Mouse (Mus musculus): ENCODE results near the gene C1ql1. TPM values are rescaled to one million over a fixed set of nuclear protein-coding genes. Genes with fewer than 3 reads are reported as not detected.

The C1ql1 gene
- 2.5 and 3.0 TPM in 2 replicates for polyA plus RNA-seq (2015; fragmentation: Nextera tagmentation; extraction: Ambion mirVana)

GRCm38 (mm10) chr11:102946265-102946991 is at the start of gene C1ql1:
TSS of gene C1ql1 (minus strand) at chr11:102946688.
- Histone ChIP-seq H3K4me1 (ENCODE audit: insufficient read depth, low read length) (peaks cover 38% of the 10 kb centered on the region), H3K36me3 (ENCODE audit: insufficient read depth, low read length) (no peaks in the 10 kb centered on the region), H3K9me3 (ENCODE audit: low read length) (no peaks in the 10 kb centered on the region), H3K4me3 (ENCODE audit: low read length) (peak within 1 kb of the TSS; percentile 45), H3K27me3 (ENCODE audit: insufficient read depth, low read length) (peaks cover 90% of the 10 kb centered on the region), H3K9ac (replicated peaks; ENCODE audit: low read length) (peak within 1 kb of the TSS; percentile 56), H3K4me2 (replicated peaks; ENCODE audit: low read depth, low read length) (peak within 1 kb of the TSS; percentile 68), H3K27ac (ENCODE audit: low read length) (no peak within 1 kb of the TSS)
- under 1% methylated on average over 72 of the region's 87 CpGs for WGBS
- peak; percentile 92 for ATAC-seq (ENCODE audit: low FRiP score, low TSS enrichment)

GRCm38 (mm10) chr11:102994952-102995351 is 48.5 kb upstream of the C1ql1 start:
- ATAC-seq (ENCODE audit: low FRiP score, low TSS enrichment) = no peak
- no peak overlapping the region for H3K4me3 ChIP-seq (ENCODE audit: low read length)
- 56% methylated on average over 18 of the region's 18 CpGs for WGBS
- no peaks in the 10 kb centered on the region for H3K9me3 ChIP-seq (ENCODE audit: low read length)
- H3K27me3 ChIP-seq (ENCODE audit: insufficient read depth, low read length) = peaks cover 19% of the 10 kb centered on the region
- no peak overlapping the region for H3K27ac ChIP-seq (ENCODE audit: low read length)
- peaks cover 57% of the 10 kb centered on the region for H3K36me3 ChIP-seq (ENCODE audit: insufficient read depth, low read length)
- no peak overlapping the region for H3K9ac ChIP-seq (replicated peaks; ENCODE audit: low read length)
- peaks cover 23% of the 10 kb centered on the region for H3K4me1 ChIP-seq (ENCODE audit: insufficient read depth, low read length)
- H3K4me2 ChIP-seq (replicated peaks; ENCODE audit: low read depth, low read length) = no peak overlapping the region

- peaks cover 31% of the 10 kb centered on the region for H3K27me3 ChIP-seq (ENCODE audit: insufficient read depth, low read length)
- no peak for ATAC-seq (ENCODE audit: low FRiP score, low TSS enrichment)
- 58% methylated on average over 17 of the region's 17 CpGs for WGBS
- H3K9me3 ChIP-seq (ENCODE audit: low read length) = no peaks in the 10 kb centered on the region
- no peak overlapping the region for H3K4me2 ChIP-seq (replicated peaks; ENCODE audit: low read depth, low read length)
- no peak overlapping the region for H3K4me3 ChIP-seq (ENCODE audit: low read length)
- peaks cover 30% of the 10 kb centered on the region for H3K4me1 ChIP-seq (ENCODE audit: insufficient read depth, low read length)
- no peak overlapping the region for H3K27ac ChIP-seq (ENCODE audit: low read length)
- peaks cover 42% of the 10 kb centered on the region for H3K36me3 ChIP-seq (ENCODE audit: insufficient read depth, low read length)
- no peak overlapping the region for H3K9ac ChIP-seq (replicated peaks; ENCODE audit: low read length)
Measured at GRCm38 (mm10) chr11:102993420-102994029, 47.0 kb upstream of the C1ql1 start.

GRCm38 (mm10) chr11:102992940-102993339 is 46.5 kb upstream of the C1ql1 start:
- H3K9me3 ChIP-seq (ENCODE audit: low read length) = no peaks in the 10 kb centered on the region
- H3K4me3 ChIP-seq (ENCODE audit: low read length) = no peak overlapping the region
- H3K27me3 ChIP-seq (ENCODE audit: insufficient read depth, low read length) = peaks cover 31% of the 10 kb centered on the region
- peaks cover 37% of the 10 kb centered on the region for H3K36me3 ChIP-seq (ENCODE audit: insufficient read depth, low read length)
- H3K9ac ChIP-seq (replicated peaks; ENCODE audit: low read length) = no peak overlapping the region
- peak; percentile 49; the same call in 1 of the 2 replicates for ATAC-seq (ENCODE audit: low FRiP score, low TSS enrichment)
- H3K27ac ChIP-seq (ENCODE audit: low read length) = no peak overlapping the region
- H3K4me1 ChIP-seq (ENCODE audit: insufficient read depth, low read length) = peaks cover 30% of the 10 kb centered on the region
- no peak overlapping the region for H3K4me2 ChIP-seq (replicated peaks; ENCODE audit: low read depth, low read length)
- WGBS = 10% methylated on average over 5 of the region's 5 CpGs

GRCm38 (mm10) chr11:102991681-102992080 is 45.2 kb upstream of the C1ql1 start:
- ATAC-seq (ENCODE audit: low FRiP score, low TSS enrichment) = peak; percentile 36; the same call in 1 of the 2 replicates
- H3K9ac ChIP-seq (replicated peaks; ENCODE audit: low read length) = peak overlapping the region; percentile 55
- H3K4me2 ChIP-seq (replicated peaks; ENCODE audit: low read depth, low read length) = peak overlapping the region; percentile 52
- 2% methylated on average over 16 of the region's 16 CpGs for WGBS
- no peaks in the 10 kb centered on the region for H3K9me3 ChIP-seq (ENCODE audit: low read length)
- H3K4me1 ChIP-seq (ENCODE audit: insufficient read depth, low read length) = peaks cover 30% of the 10 kb centered on the region
- peaks cover 27% of the 10 kb centered on the region for H3K36me3 ChIP-seq (ENCODE audit: insufficient read depth, low read length)
- H3K27ac ChIP-seq (ENCODE audit: low read length) = no peak overlapping the region
- peak overlapping the region; percentile 33 for H3K4me3 ChIP-seq (ENCODE audit: low read length)
- peaks cover 31% of the 10 kb centered on the region for H3K27me3 ChIP-seq (ENCODE audit: insufficient read depth, low read length)

GRCm38 (mm10) chr11:102990152-102990663 is 43.7 kb upstream of the C1ql1 start:
- Histone ChIP-seq H3K9me3 (ENCODE audit: low read length) (no peaks in the 10 kb centered on the region), H3K4me3 (ENCODE audit: low read length) (peak overlapping the region; percentile 49), H3K27ac (ENCODE audit: low read length) (no peak overlapping the region), H3K4me2 (replicated peaks; ENCODE audit: low read depth, low read length) (peak overlapping the region; percentile 79), H3K4me1 (ENCODE audit: insufficient read depth, low read length) (peaks cover 26% of the 10 kb centered on the region), H3K36me3 (ENCODE audit: insufficient read depth, low read length) (peaks cover 13% of the 10 kb centered on the region), H3K27me3 (ENCODE audit: insufficient read depth, low read length) (peaks cover 31% of the 10 kb centered on the region), H3K9ac (replicated peaks; ENCODE audit: low read length) (peak overlapping the region; percentile 52)
- ATAC-seq (ENCODE audit: low FRiP score, low TSS enrichment) = no peak
- WGBS = under 1% methylated on average over 29 of the region's 29 CpGs

- 5% methylated on average over 28 of the region's 28 CpGs for WGBS
- peak overlapping the region; percentile 49 for H3K4me3 ChIP-seq (ENCODE audit: low read length)
- no peak overlapping the region for H3K27ac ChIP-seq (ENCODE audit: low read length)
- peaks cover 8% of the 10 kb centered on the region for H3K36me3 ChIP-seq (ENCODE audit: insufficient read depth, low read length)
- no peak for ATAC-seq (ENCODE audit: low FRiP score, low TSS enrichment)
- peak overlapping the region; percentile 52 for H3K9ac ChIP-seq (replicated peaks; ENCODE audit: low read length)
- H3K9me3 ChIP-seq (ENCODE audit: low read length) = no peaks in the 10 kb centered on the region
- peaks cover 23% of the 10 kb centered on the region for H3K4me1 ChIP-seq (ENCODE audit: insufficient read depth, low read length)
- H3K4me2 ChIP-seq (replicated peaks; ENCODE audit: low read depth, low read length) = peak overlapping the region; percentile 79
- H3K27me3 ChIP-seq (ENCODE audit: insufficient read depth, low read length) = peaks cover 31% of the 10 kb centered on the region
Measured at GRCm38 (mm10) chr11:102989641-102990151, 43.2 kb upstream of the C1ql1 start.

- whole genome bisulfite sequencing = 35% methylated on average over 5 of the region's 6 CpGs
- no peaks in the 10 kb centered on the region for H3K36me3 ChIP-seq (ENCODE audit: insufficient read depth, low read length)
- H3K9me3 ChIP-seq (ENCODE audit: low read length) = no peaks in the 10 kb centered on the region
- no peak overlapping the region for H3K4me2 ChIP-seq (replicated peaks; ENCODE audit: low read depth, low read length)
- no peak overlapping the region for H3K9ac ChIP-seq (replicated peaks; ENCODE audit: low read length)
- H3K27me3 ChIP-seq (ENCODE audit: insufficient read depth, low read length) = peaks cover 11% of the 10 kb centered on the region
- H3K4me3 ChIP-seq (ENCODE audit: low read length) = no peak overlapping the region
- no peak overlapping the region for H3K27ac ChIP-seq (ENCODE audit: low read length)
- H3K4me1 ChIP-seq (ENCODE audit: insufficient read depth, low read length) = peaks cover 9% of the 10 kb centered on the region
- ATAC-seq (ENCODE audit: low FRiP score, low TSS enrichment) = no peak
Measured at GRCm38 (mm10) chr11:102985160-102985559, 38.7 kb upstream of the C1ql1 start.

GRCm38 (mm10) chr11:102984615-102985014 is 38.1 kb upstream of the C1ql1 start:
- 55% methylated on average over 4 of the region's 4 CpGs for WGBS
- Histone ChIP-seq H3K4me3 (ENCODE audit: low read length) (no peak overlapping the region), H3K27me3 (ENCODE audit: insufficient read depth, low read length) (peaks cover 11% of the 10 kb centered on the region), H3K9me3 (ENCODE audit: low read length) (no peaks in the 10 kb centered on the region), H3K9ac (replicated peaks; ENCODE audit: low read length) (no peak overlapping the region), H3K27ac (ENCODE audit: low read length) (no peak overlapping the region), H3K4me2 (replicated peaks; ENCODE audit: low read depth, low read length) (no peak overlapping the region), H3K4me1 (ENCODE audit: insufficient read depth, low read length) (peaks cover 4% of the 10 kb centered on the region), H3K36me3 (ENCODE audit: insufficient read depth, low read length) (no peaks in the 10 kb centered on the region)
- ATAC-seq (ENCODE audit: low FRiP score, low TSS enrichment) = no peak

Measured in kidney, embryonic 16.5 days (tissue).